Mouse (Mus musculus): ENCODE data around the gene Man1c1.

The Man1c1 gene

GRCm38 (mm10) chr4:134579620-134580019 lies 124.5 kb downstream of the Man1c1 start:
- DNase-seq (ENCODE audit: low spot score in 2 of 2) = no peak

- no peak for DNase-seq (ENCODE audit: low spot score in 2 of 2)
Measured at GRCm38 (mm10) chr4:134579212-134579611, 124.9 kb downstream of the Man1c1 start.

- DNase-seq (ENCODE audit: low spot score in 2 of 2) = no peak
Measured at GRCm38 (mm10) chr4:134578407-134578806, 125.7 kb downstream of the Man1c1 start.

- no peak for DNase-seq (ENCODE audit: low spot score in 2 of 2)
Measured at GRCm38 (mm10) chr4:134577281-134577680, 126.8 kb downstream of the Man1c1 start.

- no peak for DNase-seq (ENCODE audit: low spot score in 2 of 2)
Measured at GRCm38 (mm10) chr4:134575486-134575885, 128.6 kb downstream of the Man1c1 start.

GRCm38 (mm10) chr4:134572449-134573300 lies 131.4 kb downstream of the Man1c1 start:
- no peak for DNase-seq (ENCODE audit: low spot score in 2 of 2)

- DNase-seq (ENCODE audit: low spot score in 2 of 2) = no peak
Measured at GRCm38 (mm10) chr4:134570704-134571451, 133.2 kb downstream of the Man1c1 start.

GRCm38 (mm10) chr4:134569831-134570230 lies 134.3 kb downstream of the Man1c1 start:
- DNase-seq (ENCODE audit: low spot score in 2 of 2) = no peak

- no peak for DNase-seq (ENCODE audit: low spot score in 2 of 2)
Measured at GRCm38 (mm10) chr4:134569205-134569604, 134.9 kb downstream of the Man1c1 start.

- DNase-seq (ENCODE audit: low spot score in 2 of 2) = no peak
Measured at GRCm38 (mm10) chr4:134567377-134568226, 136.5 kb downstream of the Man1c1 start.

GRCm38 (mm10) chr4:134564093-134564492 lies 140.0 kb downstream of the Man1c1 start:
- no peak for DNase-seq (ENCODE audit: low spot score in 2 of 2)

GRCm38 (mm10) chr4:134563624-134564023 lies 140.5 kb downstream of the Man1c1 start:
- DNase-seq (ENCODE audit: low spot score in 2 of 2) = no peak

- no peak for DNase-seq (ENCODE audit: low spot score in 2 of 2)
Measured at GRCm38 (mm10) chr4:134562014-134562413, 142.1 kb downstream of the Man1c1 start.

GRCm38 (mm10) chr4:134560699-134561098 lies 143.4 kb downstream of the Man1c1 start:
- no peak for DNase-seq (ENCODE audit: low spot score in 2 of 2)

- DNase-seq (ENCODE audit: low spot score in 2 of 2) = no peak
Measured at GRCm38 (mm10) chr4:134559154-134559553, 144.9 kb downstream of the Man1c1 start.

- no peak for DNase-seq (ENCODE audit: low spot score in 2 of 2)
Measured at GRCm38 (mm10) chr4:134558570-134559113, 145.4 kb downstream of the Man1c1 start.

GRCm38 (mm10) chr4:134557626-134558249 lies 146.4 kb downstream of the Man1c1 start:
- DNase-seq (ENCODE audit: low spot score in 2 of 2) = no peak

- no peak for DNase-seq (ENCODE audit: low spot score in 2 of 2)
Measured at GRCm38 (mm10) chr4:134555956-134556580, 148.0 kb downstream of the Man1c1 start.

GRCm38 (mm10) chr4:134553631-134554030 lies 150.5 kb downstream of the Man1c1 start:
- no peak for DNase-seq (ENCODE audit: low spot score in 2 of 2)

GRCm38 (mm10) chr4:134551494-134552316 lies 152.4 kb downstream of the Man1c1 start, which contains the start of gene Selenon:
Gene Selenon, minus strand, starts transcription at chr4:134552166.
- DNase-seq (ENCODE audit: low spot score in 2 of 2) = no peak

All from frontal cortex, postnatal 14 days (tissue).